Mouse (Mus musculus) megakaryocyte-erythroid progenitor cell, adult 5-6 weeks (primary cell): ENCODE results near the gene Fam19a5. TPM values are rescaled to one million over a fixed set of nuclear protein-coding genes. Genes with fewer than 3 reads are reported as not detected.

ENCODE experiments used
- ATAC-seq: replicated peaks from 2 replicates; pipeline ENCODE4 v1.8.0; 2016; ENCODE audit warnings: mild to moderate bottlenecking, inconsistent platforms; ENCODE audit not compliant: severe bottlenecking, poor library complexity, low FRiP score, low TSS enrichment
- total RNA-seq, 2 experiments: library from RNA; stranded (forward) in 1 of 2; stranded (reverse) in 1 of 2; fragments of 200-1000, 215-1000 nt in 1 of 2; fragments of >200 nt in 1 of 2; fragmentation: Nextera tagmentation in 1 of 2; gene quantifications; 2 replicates each; pipeline ENCODE4 v1.2.3; 2014 to 2017

Gene Fam19a5
- total RNA-seq, 2 experiments from 2014 or later = not detected

- ATAC-seq = no peak
Measured at GRCm38 (mm10) chr15:87654551-87654950, 110.5 kb downstream of the Fam19a5 start.

DNA sequence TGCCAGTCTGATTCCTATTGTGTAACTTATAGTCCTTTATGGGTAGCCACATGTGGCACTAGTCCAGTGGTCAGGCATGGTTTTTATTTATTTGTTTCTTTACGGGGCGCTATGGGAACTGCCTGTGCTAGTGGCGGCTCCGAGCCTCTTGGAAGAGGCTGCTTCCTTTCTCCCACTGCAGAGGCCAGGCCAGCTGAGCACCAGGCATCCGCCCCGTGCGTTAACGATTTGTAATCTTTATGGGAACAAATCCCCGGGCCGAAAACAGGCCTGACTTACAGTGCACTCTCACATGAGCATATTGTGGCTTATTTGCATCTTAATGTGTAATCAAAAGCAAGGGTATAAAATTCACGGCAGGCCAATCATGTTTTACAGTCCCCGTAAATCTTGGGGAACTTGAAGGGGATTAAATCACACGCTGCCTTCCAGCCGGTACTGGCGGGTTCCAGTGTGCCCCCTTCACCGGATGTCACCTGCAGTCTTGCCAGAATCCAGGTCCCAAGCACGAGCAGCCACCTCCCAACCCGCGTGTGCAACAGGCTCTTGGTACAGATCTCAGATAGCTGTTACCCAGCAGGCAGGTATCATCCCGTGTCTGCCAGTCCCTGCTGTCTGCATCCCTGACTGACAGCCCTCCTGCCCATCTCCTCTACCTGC is 112.5 kb downstream of the Fam19a5 start:
- no peak for ATAC-seq

GRCm38 (mm10) chr15:87659729-87660128 is 115.6 kb downstream of the Fam19a5 start:
- ATAC-seq = no peak

DNA sequence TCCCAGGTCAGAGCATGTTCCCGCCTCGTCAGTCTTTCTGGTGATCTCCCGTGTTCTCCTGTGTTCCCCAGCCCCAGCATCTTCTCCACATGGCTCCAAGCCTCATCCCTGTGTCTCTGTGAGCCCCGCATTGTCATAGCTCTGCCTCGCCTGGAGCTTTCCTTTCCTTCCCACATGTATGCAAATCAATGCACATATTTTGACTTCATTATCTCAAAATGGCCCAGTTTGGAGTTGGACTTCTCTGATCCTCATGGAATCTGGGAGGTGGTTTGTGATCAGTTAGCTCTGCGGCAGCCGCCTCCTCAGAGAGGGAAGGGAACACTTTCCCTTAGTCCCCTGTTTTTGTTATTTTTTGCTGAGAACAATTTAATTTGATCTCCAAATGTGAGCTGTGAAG is 117.9 kb downstream of the Fam19a5 start:
- ATAC-seq = no peak

GRCm38 (mm10) chr15:87666041-87666750 is 122.1 kb downstream of the Fam19a5 start:
- no peak for ATAC-seq

GRCm38 (mm10) chr15:87667416-87667815 is 123.3 kb downstream of the Fam19a5 start:
- ATAC-seq = no peak

- ATAC-seq = no peak
Measured at GRCm38 (mm10) chr15:87668112-87668511, 124.0 kb downstream of the Fam19a5 start.

DNA sequence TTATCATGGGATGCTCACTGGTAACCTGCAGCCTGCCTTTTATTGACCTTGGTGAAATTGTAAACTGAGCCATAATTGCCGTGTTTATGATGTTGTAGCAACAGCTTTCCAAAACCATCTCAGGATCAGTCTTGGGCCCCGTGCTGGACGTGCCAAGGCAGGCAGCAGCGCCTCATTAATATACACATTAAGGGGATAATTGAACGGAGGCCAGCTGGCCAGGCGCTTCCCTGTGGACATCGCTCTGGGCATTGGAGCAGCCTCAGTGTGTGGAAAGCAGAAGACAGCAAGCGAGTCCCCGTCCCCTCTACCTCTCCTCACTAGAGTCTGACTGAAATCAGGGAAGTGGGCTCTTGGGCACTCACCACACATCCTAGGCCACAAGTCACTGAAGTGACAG is 127.8 kb downstream of the Fam19a5 start:
- ATAC-seq = no peak

DNA sequence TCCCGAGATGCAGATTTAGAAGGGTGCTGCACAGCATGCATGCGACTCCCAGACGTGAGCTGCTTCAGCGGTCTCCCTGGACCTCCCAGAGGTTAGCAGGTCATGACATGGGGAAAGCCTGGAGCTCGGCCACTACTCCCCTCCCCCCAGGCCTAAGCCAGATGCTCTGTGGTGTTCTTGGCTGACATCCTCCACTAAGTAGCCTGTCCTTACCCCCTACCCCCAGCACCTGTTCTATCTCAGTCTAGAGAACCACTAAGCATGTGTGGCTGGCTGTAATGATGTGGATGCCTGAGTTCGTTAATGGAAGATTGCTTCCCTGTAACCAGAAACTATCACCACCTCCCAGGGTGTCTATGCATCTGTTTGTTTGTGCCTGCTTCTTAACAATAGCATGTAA is 134.6 kb downstream of the Fam19a5 start:
- ATAC-seq = no peak

DNA sequence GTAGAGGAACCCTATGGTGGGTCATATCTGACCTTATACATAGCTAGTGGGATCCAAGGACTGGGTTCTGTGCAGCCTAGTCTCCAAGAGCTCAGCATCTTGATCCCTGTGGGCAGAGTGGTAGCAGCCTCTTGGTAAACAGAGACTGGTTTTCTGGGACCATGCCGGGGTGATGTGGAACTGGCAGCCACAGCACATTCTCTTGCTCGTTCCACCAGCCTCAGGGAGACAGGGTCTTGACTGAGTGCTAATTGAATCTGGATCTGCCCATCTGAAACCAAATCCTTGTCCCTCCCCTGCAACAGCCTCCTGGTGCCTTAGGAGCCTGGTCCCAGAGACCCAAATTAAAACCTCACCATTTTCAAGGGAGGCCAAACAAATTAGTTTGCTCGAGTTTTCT is 138.3 kb downstream of the Fam19a5 start:
- ATAC-seq = no peak

GRCm38 (mm10) chr15:87686415-87687040 is 142.4 kb downstream of the Fam19a5 start:
- ATAC-seq = no peak

DNA sequence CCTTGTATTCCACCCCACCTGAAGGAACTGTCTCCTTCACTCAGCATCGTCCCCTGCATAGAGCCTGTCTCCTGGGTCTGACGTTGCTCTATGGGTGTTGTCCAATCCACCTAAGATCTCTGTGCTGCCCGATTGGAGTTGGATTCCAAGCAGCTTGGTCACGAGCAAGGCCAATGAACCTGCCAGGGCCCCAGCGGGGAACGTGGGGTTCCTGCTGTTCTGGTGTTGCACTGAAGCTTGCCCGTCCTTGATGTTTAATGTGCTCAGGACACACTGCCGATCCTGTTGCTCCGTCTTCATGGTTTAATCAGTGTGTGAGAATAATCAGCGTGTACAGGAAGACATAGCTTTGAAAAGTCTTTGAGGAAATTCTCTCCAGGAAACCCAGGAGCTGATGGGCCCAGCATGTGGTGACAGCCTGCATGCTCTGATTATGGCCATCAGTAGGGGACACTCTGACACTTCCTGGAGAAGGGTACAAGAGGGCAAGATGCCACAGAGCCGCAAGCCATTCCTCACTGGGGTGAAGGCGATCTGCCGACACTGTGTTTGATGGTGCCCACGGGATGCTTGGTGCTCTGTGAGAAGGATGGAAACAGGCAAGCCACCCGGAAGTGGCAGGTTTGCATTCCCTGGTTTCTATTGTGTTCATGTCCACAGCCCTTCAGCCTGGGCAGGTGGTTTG is 147.3 kb downstream of the Fam19a5 start:
- ATAC-seq = no peak

GRCm38 (mm10) chr15:87691958-87692357 is 147.9 kb downstream of the Fam19a5 start:
- no peak for ATAC-seq

DNA sequence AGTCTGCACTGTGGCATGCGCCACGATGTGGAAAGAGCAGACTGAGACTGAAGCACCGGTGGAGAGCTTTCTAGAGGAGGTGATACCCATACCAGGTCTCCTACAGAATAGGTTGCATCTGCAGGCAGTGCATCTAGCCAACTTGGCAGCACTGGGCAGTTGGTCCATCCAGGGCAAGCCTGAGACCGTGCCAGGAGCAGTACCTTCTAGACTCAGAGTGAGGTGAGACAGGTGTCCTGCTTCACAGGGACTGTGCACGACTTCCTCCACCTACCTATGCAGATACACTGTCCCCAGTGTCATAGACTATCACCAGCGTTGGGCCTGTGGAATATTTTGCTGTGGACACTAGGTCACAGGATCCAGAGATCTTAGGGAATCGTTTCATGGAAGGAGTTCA is 148.3 kb downstream of the Fam19a5 start:
- ATAC-seq = no peak

GRCm38 (mm10) chr15:87692865-87693513 is 148.9 kb downstream of the Fam19a5 start:
- ATAC-seq = no peak

DNA sequence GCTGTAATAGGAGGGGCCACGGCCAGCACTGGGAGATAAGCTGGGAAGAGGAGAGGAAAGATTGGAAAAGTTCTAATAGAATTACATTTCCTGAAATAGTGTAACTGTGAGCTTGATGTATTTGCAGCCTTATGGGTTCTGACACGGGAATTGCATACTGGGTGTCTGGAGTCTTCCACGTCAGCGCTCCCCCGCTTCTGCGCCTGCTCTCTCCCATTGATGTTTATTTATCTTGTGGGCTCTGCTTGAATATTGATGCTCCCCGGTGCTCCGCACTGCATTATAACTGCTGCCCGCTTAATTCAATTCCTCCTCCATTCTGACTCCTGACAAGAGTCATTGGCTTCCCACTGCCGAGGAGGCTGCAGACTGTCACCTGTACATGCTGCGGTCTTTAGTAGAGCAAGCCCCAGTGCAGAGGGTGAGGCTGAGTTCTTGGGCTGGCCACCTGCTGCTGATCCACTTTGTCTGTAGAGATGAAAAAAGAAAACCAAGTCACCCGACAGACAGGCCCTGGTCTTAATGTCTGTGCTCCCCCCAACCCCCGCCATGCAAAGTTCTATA is 153.4 kb downstream of the Fam19a5 start:
- no peak for ATAC-seq

GRCm38 (mm10) chr15:87698562-87699320 is 154.6 kb downstream of the Fam19a5 start:
- ATAC-seq = no peak

- ATAC-seq = no peak
Measured at GRCm38 (mm10) chr15:87702821-87703220, 158.7 kb downstream of the Fam19a5 start.

- ATAC-seq = no peak
Measured at GRCm38 (mm10) chr15:87703334-87703733, 159.2 kb downstream of the Fam19a5 start.
